Mouse (Mus musculus) limb, embryonic 10.5 days (tissue): ENCODE data around the gene Kcnq5. TPM values are rescaled to one million over a fixed set of nuclear protein-coding genes. Genes with fewer than 3 reads are reported as not detected.

Experiments used
- DNase-seq: peaks from one replicate; pipeline ENCODE4 v3.0.0-alpha.2; 2017; ENCODE audit warnings: low spot score
- H3K27ac ChIP-seq: fragments of 300-500 bp; sonication (generic); 2 replicates; pipeline ENCODE4 v1.5.1; 2016; ENCODE audit warnings: mild to moderate bottlenecking
- H3K27me3 ChIP-seq: fragments of 300-500 bp; sonication (generic); 2 replicates; pipeline ENCODE4 v1.6.1; 2016; ENCODE audit warnings: low read depth, mild to moderate bottlenecking; ENCODE audit not compliant: poor library complexity, severe bottlenecking
- H3K36me3 ChIP-seq: fragments of 300-500 bp; sonication (generic); 2 replicates; pipeline ENCODE4 v1.6.1; 2016; ENCODE audit warnings: mild to moderate bottlenecking, moderate library complexity
- H3K4me1 ChIP-seq: fragments of 300-500 bp; sonication (generic); 2 replicates; pipeline ENCODE4 v1.6.1; 2016
- H3K4me3 ChIP-seq: fragments of 300-500 bp; sonication (generic); 2 replicates; pipeline ENCODE4 v1.5.1; 2016; ENCODE audit warnings: mild to moderate bottlenecking, moderate library complexity
- H3K9me3 ChIP-seq: fragments of 300-500 bp; sonication (generic); replicated peaks from 2 replicates; pipeline ENCODE4 v1.6.1; 2016; ENCODE audit warnings: mild to moderate bottlenecking
- WGBS: fragments of 180-500 bp; shearing (Covaris S2); methylation state at CpG from one replicate; pipeline ENCODE4 v1.1.7; 2016; 5-methylcytosine and 5-hydroxymethylcytosine counted together
- polyA plus RNA-seq: library from polyadenylated mRNA; unstranded; fragments of >200 nt; fragmentation: Nextera tagmentation; extraction: Ambion mirVana; gene quantifications from 2 replicates; pipeline ENCODE4 v1.2.1, GENCODE M21; 2016

Gene Kcnq5
- 0.81 and 1.1 TPM in 2 replicates for polyA plus RNA-seq

DNA sequence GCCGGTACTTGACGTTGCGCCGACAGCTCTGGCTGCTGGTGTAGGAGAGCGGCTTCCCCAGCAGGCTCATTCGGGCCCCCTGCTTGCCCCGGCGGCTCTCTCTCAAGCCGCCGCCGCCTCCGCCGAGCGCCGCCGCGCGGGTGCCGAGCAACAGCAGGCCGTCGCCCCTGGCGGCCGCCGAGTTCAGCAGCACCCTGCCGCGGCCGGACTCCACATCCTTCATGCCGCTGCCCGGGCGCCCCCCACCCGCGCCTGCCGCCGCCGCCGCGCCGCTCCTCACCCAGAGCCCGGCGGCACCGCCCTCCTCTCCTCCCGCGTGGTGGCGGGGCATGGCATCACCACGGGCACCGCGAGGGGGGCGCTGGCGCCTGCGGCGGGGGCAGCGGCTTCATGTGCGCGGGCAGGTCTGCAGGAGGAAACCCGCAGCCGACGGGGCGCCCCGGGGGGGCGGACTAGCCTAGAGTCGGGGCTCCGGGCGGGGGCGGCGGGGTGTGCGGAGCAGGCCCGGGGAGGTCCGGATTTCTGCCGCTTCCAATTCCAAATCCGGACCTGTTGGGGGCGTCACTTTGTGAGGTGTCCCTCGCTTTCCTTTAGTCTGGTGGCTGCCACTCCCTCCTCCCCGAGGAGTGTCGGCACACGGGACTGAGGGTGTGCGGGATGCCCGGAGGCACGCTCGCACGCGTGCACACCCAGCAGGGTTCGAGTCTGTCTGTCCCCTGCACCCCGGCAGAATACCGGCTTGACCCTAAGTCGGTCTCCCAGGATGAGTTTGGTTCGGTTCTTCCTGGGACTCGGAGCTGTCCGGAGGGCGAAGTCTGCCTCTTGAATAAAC lies at the start of gene Kcnq5:
Kcnq5 (minus strand) TSS at position 692 of the 832 bp plus-strand sequence.
- no peaks in the 10 kb centered on the region for H3K9me3 ChIP-seq
- peak within 1 kb of the TSS; percentile 82 for H3K27ac ChIP-seq
- under 1% methylated on average over 87 of the region's 89 CpGs for WGBS
- DNase-seq, result peak; percentile 79
- H3K36me3 ChIP-seq, result no peaks in the 10 kb centered on the region
- H3K4me1 ChIP-seq, result peaks cover 26% of the 10 kb centered on the region
- peaks cover 38% of the 10 kb centered on the region for H3K27me3 ChIP-seq
- peak within 1 kb of the TSS; percentile 74 for H3K4me3 ChIP-seq

DNA sequence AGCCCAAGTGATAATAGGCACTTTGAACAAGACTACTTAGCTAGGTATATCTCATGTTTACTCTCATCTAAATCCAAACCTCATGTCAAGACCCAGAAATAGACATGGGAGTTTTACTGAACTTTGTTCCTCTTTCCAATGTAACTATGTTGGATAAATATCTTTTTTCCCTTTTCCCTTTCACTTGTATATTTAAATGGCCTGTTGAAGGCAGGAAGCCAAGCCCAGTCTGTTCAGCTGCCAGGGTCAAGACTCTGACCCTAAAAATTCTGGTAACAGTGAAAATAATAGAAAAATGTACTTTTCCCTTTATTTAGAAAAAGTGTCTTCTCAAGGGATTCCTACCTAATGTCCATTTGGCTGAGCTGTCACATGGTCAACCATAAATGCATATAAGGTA lies 18.0 kb upstream of the Kcnq5 start:
- H3K9me3 ChIP-seq, result no peaks in the 10 kb centered on the region
- H3K4me1 ChIP-seq, result no peaks in the 10 kb centered on the region
- DNase-seq, result no peak
- H3K27me3 ChIP-seq, result no peaks in the 10 kb centered on the region
- H3K27ac ChIP-seq, result no peak overlapping the region
- no peaks in the 10 kb centered on the region for H3K36me3 ChIP-seq
- H3K4me3 ChIP-seq, result no peak overlapping the region

DNA sequence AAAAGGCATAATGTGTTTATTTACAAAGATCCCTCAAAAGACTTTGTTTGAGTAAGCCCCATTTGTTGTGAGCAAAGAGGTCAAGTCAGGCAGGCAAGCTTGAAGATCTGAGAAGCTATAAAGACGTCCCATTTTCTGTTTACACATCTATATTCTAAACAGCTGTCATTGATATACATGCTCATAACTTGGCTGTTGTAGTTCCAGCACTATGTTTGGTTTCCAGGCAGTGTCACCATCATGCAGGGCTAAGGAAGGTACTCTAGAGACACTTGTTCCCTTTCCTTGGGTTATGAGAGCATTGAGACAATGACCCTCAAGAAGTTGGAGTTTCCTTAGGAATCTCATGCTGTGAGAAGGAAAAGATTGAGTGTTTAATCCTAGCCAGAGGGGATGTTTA lies 17.6 kb upstream of the Kcnq5 start:
- no peak for DNase-seq
- 71% methylated on average over 1 of the region's 1 CpGs for WGBS
- Histone ChIP-seq H3K4me1 (no peaks in the 10 kb centered on the region), H3K27me3 (no peaks in the 10 kb centered on the region), H3K9me3 (no peaks in the 10 kb centered on the region), H3K27ac (no peak overlapping the region), H3K36me3 (no peaks in the 10 kb centered on the region), H3K4me3 (no peak overlapping the region)

DNA sequence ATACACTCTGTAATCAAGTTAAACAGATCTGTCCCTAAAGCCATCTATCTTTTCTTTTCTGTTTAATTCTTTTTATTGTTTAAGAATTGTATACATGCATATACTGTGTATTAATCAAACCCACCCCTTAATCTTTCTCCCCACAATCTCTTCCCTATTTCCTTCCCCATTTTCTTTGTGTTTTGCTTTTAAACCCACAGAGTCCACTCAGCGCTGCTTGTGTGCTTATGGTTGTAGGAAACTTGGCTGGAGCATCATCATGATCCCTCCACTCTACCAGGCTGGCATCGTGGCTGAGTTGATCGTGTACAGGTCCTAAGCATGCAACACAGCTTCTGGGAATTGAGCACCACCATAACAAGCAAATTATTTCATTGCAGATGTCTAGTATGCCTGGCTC lies 12.3 kb upstream of the Kcnq5 start:
- 96% methylated on average over 3 of the region's 3 CpGs for WGBS
- no peak for DNase-seq
- Histone ChIP-seq H3K27me3 (no peaks in the 10 kb centered on the region), H3K27ac (no peak overlapping the region), H3K4me1 (no peaks in the 10 kb centered on the region), H3K4me3 (no peak overlapping the region), H3K36me3 (no peaks in the 10 kb centered on the region), H3K9me3 (no peaks in the 10 kb centered on the region)

DNA sequence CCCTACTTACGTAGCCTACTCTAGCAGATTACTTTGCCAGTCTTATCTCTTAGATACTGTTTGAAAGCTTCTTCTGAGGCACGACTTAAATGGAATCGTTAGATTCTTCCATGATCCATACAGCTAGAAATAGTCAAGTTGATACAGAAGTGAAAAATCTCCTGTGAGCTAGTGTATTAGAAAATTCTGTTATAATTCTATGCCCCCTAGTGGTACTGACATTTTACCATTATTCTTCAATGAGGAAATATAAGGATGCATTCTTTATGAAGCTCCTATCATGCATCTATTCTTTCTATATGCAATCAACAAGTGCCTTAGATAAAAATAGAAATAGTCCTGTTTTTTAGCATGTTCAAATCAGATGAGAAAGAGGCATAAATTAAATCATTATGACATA lies 5.4 kb upstream of the Kcnq5 start:
- Histone ChIP-seq H3K4me3 (no peak overlapping the region), H3K27ac (no peak overlapping the region), H3K36me3 (no peaks in the 10 kb centered on the region), H3K4me1 (peaks cover 4% of the 10 kb centered on the region), H3K9me3 (no peaks in the 10 kb centered on the region), H3K27me3 (peaks cover 17% of the 10 kb centered on the region)
- 82% methylated on average over 3 of the region's 3 CpGs for WGBS
- no peak for DNase-seq

DNA sequence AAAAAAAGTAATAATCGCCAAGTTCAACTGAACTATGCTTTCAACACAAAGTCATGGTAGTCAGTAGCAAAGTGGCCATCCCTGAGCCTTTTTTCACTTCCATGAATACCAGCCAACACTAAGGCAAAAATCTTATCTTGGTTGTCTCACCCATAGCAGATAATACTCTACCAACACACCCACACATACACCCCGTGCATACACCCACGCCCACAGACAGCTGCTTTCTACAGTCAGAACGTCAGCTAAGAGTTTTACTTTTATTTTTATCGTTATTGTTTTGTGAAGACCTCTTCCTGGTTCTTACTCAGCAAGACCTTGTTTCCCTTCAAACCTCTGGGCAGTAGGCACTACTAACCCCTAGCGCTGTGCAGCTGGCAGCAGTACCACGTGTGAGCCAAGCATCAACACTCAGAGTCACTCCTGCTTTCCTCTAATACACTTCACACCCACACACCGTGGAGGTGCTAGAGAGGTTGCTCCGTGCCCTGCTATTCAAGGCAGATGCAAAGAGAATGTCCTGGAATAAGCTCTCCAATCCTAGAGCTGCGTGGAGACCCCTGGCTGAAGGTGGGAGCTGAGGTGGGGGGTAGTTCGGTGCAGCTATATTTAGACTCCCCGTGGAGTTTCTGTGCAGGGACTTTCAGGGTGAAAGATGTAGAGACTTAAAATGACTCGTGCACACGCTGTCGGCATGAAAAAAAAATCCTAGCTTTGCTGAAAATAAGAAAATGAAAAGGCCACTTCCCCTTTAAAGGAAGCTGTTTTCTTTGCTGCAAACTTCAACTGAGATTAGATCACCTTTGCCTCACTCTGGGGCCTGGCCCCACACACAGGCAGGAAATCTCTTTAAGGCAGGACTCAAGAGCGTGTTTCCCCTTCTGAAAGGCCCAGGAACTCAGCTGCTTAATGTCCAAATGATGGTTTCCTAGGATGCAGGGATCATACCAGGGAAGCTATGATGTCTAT lies 1.4 kb upstream of the Kcnq5 start:
- no peaks in the 10 kb centered on the region for H3K9me3 ChIP-seq
- no peak for DNase-seq
- no peaks in the 10 kb centered on the region for H3K36me3 ChIP-seq
- H3K4me1 ChIP-seq, result peaks cover 26% of the 10 kb centered on the region
- WGBS, result 58% methylated on average over 16 of the region's 16 CpGs
- no peak overlapping the region for H3K4me3 ChIP-seq
- H3K27me3 ChIP-seq, result peaks cover 38% of the 10 kb centered on the region
- no peak overlapping the region for H3K27ac ChIP-seq

DNA sequence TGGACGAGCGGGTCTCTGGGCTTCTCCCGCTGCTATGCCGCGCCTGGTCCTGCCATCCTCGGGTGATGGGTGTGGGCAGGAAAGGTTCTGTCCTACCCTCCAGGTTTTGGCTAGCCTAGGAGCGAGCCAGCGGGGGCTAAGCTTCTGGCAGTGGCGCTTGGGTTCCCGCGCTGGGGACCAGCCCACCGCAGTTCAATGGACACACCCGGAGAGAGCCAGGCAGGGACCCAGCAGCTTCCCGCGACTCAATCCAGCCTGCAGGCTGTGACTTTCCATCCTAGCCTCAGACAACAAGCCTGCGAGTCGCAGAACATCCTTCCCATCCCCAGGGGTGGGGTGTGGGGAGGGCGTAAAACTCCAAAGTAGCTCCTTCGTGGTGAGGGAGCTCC lies 335 bp upstream of the Kcnq5 start:
- 1% methylated on average over 19 of the region's 19 CpGs for WGBS
- Histone ChIP-seq H3K36me3 (no peaks in the 10 kb centered on the region), H3K4me3 (peak overlapping the region; percentile 74), H3K27ac (peak overlapping the region; percentile 82), H3K27me3 (peaks cover 38% of the 10 kb centered on the region), H3K4me1 (peaks cover 26% of the 10 kb centered on the region), H3K9me3 (no peaks in the 10 kb centered on the region)
- DNase-seq, result peak; percentile 59

DNA sequence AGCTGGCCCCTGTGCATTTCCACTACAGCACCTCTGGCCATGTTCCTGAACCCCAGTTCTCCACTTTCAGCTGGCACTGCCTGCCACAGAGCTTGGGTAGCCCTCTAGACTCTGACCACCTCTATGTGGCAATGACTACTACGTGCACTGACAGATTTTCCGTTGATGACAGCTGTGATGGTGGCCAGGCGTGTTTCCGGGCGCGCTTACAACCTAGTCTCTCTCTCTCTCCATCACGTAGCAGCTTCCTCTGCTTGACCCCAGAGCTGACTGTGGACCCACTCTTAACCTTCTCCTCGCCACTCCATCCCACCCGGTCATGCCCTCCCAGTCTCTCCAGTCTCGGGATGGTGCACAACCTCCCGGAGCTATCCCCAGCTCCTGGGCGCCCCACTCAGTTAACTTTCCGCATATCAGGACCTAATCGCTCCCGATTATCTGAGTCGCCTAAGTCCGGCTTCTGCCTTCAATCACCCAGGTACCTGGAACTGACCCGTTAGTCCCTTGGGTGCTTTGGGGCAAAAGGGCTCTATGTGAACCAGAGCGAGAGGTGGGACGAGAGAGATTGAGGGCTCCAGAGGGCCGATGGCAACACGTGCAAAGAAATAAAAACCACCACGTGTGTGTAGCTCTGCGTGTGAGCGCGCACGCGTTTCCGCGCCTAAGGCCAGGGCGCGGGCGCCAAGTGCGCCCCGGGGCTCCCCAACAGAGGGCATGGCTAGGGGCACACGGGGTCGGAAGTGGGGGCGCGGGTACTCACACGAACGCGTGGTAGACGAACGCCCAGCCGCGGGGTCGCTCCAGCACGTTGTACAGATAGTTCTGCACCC lies 1.1 kb downstream of the Kcnq5 start:
- H3K4me1 ChIP-seq, result peaks cover 26% of the 10 kb centered on the region
- no peaks in the 10 kb centered on the region for H3K36me3 ChIP-seq
- peak overlapping the region; percentile 74 for H3K4me3 ChIP-seq
- DNase-seq, result peak; percentile 64
- WGBS, result under 1% methylated on average over 48 of the region's 48 CpGs
- peaks cover 38% of the 10 kb centered on the region for H3K27me3 ChIP-seq
- H3K9me3 ChIP-seq, result no peaks in the 10 kb centered on the region
- H3K27ac ChIP-seq, result peak overlapping the region; percentile 82

DNA sequence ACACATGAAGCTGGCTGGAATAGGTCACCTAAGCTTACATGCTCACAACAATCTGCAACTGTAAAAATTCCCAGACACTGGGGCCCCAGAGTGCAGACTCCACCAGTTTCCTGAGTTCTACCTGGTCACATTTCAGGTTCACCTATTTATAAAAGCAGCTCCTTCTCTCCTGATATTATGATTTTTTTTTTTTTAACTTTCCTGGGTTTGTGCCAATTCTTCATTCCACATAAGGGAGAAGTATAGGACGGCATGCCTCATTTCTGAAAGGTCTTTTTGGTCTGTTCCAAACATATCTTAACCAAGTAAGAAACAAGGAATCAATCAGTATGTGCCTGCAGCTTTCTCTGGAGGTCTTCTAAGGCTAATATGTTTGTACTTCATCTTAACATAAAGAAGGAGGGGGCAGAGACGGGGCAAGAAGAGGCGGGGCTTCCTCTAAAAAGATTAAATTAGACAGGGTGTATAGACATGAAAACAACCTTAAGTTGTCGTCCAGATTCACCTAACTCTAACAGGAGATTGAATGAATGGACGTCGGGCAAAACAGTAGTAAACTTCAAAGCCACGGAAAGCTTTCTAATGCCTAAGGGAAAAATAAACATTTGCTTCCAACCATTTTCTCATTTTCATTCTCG lies 2.0 kb downstream of the Kcnq5 start:
- H3K9me3 ChIP-seq, result no peaks in the 10 kb centered on the region
- no peak for DNase-seq
- H3K36me3 ChIP-seq, result no peaks in the 10 kb centered on the region
- peaks cover 38% of the 10 kb centered on the region for H3K27me3 ChIP-seq
- peak overlapping the region; percentile 74 for H3K4me3 ChIP-seq
- peaks cover 26% of the 10 kb centered on the region for H3K4me1 ChIP-seq
- WGBS, result 34% methylated on average over 8 of the region's 8 CpGs
- no peak overlapping the region for H3K27ac ChIP-seq

DNA sequence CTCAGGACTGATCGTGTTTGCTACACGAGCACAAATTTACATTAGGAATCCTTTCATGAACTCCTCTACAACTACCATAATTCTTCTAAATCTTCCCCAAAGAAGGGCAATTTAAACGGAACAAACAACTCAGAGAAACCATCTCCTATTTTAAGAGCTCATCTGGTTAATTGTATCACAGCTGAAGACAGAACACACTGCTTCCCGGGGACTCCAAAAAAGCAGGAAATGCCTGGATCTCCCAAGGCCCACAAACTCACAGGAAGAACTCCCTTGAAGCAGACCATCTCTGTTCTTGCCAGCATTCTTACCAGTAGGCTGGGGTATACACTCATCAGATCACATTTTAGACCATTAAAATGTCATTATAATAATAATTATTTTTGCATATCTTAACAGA lies 3.7 kb downstream of the Kcnq5 start:
- DNase-seq, result no peak
- Histone ChIP-seq H3K9me3 (no peaks in the 10 kb centered on the region), H3K27ac (no peak overlapping the region), H3K27me3 (peaks cover 29% of the 10 kb centered on the region), H3K4me1 (peaks cover 26% of the 10 kb centered on the region), H3K4me3 (no peak overlapping the region), H3K36me3 (no peaks in the 10 kb centered on the region)
- 55% methylated on average over 4 of the region's 4 CpGs for WGBS

DNA sequence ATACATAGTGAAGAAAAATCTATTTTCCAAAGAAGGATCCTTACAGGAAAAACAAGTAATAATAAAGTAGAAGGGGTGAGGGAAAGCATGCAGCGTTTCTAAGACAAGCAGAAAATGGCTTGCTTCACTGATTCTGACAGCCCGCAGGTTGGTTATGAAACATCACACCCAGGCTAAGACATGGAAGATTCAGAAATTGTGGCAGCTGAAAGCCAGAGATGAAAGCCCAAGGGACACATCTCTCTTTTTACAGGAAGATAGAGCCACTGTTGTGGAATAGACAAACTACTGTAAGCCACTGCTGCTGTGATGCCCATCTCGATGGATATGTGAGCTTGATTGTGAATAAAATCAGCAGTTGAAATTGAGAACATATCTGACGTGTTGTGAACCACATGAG lies 20.9 kb downstream of the Kcnq5 start:
- H3K4me1 ChIP-seq, result no peaks in the 10 kb centered on the region
- H3K27me3 ChIP-seq, result no peaks in the 10 kb centered on the region
- no peaks in the 10 kb centered on the region for H3K9me3 ChIP-seq
- H3K4me3 ChIP-seq, result no peak overlapping the region
- WGBS, result 89% methylated on average over 4 of the region's 4 CpGs
- DNase-seq, result no peak
- no peak overlapping the region for H3K27ac ChIP-seq
- H3K36me3 ChIP-seq, result no peaks in the 10 kb centered on the region

DNA sequence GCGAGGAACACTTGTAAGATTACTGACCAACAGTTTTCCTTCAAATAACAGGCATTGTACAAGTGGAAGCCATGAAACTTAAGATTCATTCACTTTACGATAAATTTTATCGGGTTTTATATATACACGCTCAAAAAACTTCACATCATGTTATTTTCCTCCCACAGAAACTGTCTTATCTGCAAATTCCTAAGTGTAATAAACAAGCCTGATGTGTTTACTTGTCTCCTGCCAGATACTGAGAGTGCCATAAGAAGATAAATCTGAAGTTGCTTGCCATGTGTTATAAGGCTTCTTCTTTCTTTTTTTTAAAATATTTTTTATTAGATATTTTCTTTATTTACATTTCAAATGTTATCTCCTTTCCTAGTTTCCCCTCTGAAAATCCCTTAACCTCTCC lies 34.6 kb downstream of the Kcnq5 start:
- DNase-seq, result no peak
- Histone ChIP-seq H3K27ac (no peak overlapping the region), H3K36me3 (no peaks in the 10 kb centered on the region), H3K4me1 (no peaks in the 10 kb centered on the region), H3K4me3 (no peak overlapping the region), H3K27me3 (no peaks in the 10 kb centered on the region), H3K9me3 (no peaks in the 10 kb centered on the region)
- 90% methylated on average over 4 of the region's 4 CpGs for WGBS
